Mouse (Mus musculus) C2C12 (cell line): ENCODE results near the gene Gm28308.

Experiments used
- CEBPB ChIP-seq: IDR thresholded peaks from one replicate; pipeline ENCODE4 v1.6.1; 2011; ENCODE audit warnings: low read depth, mild to moderate bottlenecking, control low read depth, moderate library complexity
- CTCF ChIP-seq: IDR thresholded peaks from one replicate; pipeline ENCODE4 v1.5.1; 2011; ENCODE audit not compliant: control insufficient read depth, insufficient read depth, insufficient read length
- FOSL1 ChIP-seq: IDR thresholded peaks from one replicate; pipeline ENCODE4 v1.8.0; 2011; ENCODE audit warnings: mild to moderate bottlenecking, low read length; ENCODE audit not compliant: poor library complexity, insufficient read depth, severe bottlenecking
- MAX ChIP-seq: IDR thresholded peaks from one replicate; pipeline ENCODE4 v1.6.1; 2011; ENCODE audit warnings: mild to moderate bottlenecking, control low read depth
- MYOD1 ChIP-seq: IDR thresholded peaks from one replicate; pipeline ENCODE4 v1.6.1; 2011; ENCODE audit warnings: low read depth; ENCODE audit not compliant: control insufficient read depth, insufficient read length
- MYOG ChIP-seq: IDR thresholded peaks from one replicate; pipeline ENCODE4 v1.6.1; 2011; ENCODE audit not compliant: control insufficient read depth, insufficient read length; ENCODE audit errors: extremely low read depth
- USF1 ChIP-seq: IDR thresholded peaks from one replicate; pipeline ENCODE4 v1.6.1; 2011; ENCODE audit warnings: low read depth, mild to moderate bottlenecking, control low read depth, moderate library complexity

GRCm38 (mm10) chr6:52206882-52207683, 6.1 kb downstream of the Gm28308 start:
- TF ChIP-seq CTCF (no peak), MYOD1 (no peak), MYOG (no peak), MAX (no peak), USF1 (no peak), CEBPB (no peak), FOSL1 (no peak)
